Mouse (Mus musculus) cerebellum, postnatal 25 days (tissue): ENCODE data around the gene Atf3.

Experiments
- DNase-seq, 2 experiments: peaks; one replicate each; pipeline ENCODE4 v3.0.0; 2021; ENCODE audit warnings: mixed read lengths in 2 of 2

Gene Atf3

DNA sequence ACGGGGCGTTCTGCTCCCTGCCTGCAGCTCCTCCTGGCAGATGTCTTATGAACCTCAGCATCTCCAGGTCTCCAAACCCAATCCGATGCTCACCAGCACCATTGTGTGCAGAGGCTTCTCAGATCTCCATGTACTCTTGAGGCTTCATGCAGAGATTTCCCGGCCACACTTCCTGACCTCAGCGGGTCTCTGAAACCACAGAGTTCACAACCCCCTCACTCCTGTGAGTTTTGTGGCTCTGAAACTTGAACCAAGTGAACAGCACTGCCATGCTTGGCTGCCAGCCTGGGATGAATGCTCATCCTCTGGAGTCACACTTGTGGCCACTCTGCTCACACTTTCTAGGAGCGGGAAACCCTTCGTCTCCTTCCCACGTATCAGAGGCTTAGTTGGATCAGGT, 76.9 kb downstream of the Atf3 start:
- no peak for DNase-seq

DNA sequence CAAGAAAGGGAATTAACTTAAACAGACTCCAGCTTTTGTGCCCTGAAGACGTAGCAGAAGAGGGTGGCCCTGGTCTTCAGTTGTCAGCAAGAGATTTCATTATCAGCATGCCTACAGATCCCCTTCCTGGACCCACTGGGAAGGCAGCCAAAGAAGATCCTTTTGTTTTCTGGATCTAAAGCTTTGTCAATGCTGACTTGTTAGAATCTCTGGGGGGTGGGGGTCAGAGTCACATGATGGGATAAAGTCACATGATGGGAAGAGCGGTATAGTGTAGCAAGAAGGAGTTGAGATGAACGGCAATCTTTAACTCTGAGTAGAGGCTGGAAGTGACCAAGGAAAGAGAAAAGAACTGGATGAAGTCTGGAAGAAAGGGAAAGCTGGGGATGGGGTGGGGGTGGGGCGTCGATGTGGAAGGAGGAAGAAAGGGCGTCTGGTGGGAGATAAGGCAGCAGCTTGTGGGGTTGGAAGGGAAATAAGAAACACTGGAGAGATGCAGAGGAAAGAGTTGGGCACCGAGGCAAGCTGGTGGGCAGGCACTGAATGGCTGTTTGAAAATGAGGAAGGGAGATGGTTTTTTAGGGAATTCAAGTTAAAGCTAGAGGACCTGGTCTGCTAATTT, 78.9 kb downstream of the Atf3 start:
- DNase-seq = no peak

DNA sequence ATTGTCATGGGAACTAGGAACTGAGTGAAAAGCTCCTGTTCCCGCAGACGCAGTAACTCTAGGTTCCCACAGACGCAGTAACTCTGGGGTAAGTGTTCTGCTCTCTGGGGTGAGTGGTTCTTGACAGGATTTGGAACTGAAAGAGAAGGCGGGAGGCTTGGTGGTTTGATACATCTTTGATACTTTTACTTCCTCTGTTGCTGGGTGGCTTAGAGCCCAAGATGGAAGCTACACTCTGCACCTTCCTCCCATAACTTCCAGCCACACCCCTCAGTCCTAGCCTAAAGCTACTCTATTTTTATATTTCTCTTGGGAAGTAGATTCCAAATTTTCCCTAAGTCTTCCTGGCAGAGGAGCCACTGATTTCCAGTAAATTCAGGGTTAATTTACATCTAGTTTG, 79.4 kb downstream of the Atf3 start:
- DNase-seq = no peak

DNA sequence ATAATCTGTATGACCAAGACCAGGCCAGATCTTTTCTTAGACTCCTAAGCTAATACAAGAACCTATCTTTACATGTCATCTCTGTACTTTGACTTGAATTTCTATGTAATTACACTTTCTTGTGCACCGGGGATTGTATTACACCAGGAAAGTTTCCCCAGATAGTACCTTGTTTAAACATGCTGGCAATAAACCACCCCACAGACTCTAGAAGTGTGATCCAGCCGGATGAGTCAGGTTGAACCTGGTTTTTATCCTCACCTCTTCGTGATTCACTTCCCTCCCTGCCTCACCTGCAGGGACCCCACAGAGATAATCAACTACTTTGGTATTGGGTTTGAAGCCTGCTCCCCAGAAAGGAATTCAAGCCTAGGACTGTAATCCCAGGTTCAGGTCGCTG, 82.4 kb downstream of the Atf3 start:
- no peak for DNase-seq

DNA sequence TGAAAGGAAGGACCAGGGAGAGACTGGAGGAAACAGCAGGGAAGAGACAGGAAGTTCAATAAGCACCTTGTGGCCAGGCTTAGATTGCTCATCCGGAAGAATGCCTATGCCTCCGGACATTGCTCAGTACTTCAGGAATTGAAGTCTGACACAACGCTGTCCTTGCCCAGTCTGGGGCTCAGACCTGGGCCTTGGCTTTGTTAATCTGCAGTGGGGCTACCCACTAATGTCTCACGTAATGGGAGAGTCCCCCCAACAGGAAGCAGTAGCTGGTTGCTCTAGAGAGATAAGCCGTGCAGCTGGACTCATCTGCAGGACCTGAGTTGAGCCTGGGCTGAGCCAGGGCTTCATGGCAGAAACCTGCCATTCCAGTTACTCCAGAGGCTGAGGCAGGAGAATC, 84.9 kb downstream of the Atf3 start:
- no peak for DNase-seq

DNA sequence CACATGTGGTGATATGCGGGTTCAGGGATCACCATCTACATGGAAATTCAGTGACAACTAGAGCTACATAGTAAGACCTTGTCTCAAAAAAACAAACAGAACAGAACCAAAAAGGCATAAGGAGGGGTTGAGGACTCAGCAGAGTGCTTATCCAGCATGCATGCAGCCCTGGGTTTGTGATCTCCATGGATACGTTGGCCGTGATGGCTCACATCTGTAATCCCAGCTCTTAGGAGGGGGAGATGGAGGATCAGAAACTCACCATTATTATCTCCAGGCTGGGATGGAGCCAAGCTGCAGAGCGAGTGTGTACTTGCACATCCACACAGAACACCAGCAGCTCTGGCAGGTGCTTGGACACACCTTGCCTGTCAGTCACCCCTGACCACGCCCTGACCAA, 85.6 kb downstream of the Atf3 start:
- no peak for DNase-seq

DNA sequence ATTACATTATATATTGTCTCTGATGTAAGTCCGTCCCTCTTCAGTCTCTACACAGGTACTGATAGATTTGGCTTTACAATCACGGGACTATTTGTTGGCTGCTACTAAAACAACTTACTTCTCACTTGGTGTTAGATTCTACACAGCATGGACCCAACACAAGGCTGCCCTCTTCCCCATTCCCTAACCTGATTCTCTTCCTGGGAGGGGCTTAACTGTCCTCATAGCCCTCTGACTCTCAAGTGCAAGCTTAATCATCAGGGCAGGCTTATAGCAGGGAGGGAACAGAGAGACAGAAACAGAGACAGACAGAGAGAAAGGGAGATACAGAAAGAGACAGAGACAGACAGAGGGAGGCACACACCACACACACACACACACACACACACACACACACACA, 86.1 kb downstream of the Atf3 start:
- DNase-seq = no peak

DNA sequence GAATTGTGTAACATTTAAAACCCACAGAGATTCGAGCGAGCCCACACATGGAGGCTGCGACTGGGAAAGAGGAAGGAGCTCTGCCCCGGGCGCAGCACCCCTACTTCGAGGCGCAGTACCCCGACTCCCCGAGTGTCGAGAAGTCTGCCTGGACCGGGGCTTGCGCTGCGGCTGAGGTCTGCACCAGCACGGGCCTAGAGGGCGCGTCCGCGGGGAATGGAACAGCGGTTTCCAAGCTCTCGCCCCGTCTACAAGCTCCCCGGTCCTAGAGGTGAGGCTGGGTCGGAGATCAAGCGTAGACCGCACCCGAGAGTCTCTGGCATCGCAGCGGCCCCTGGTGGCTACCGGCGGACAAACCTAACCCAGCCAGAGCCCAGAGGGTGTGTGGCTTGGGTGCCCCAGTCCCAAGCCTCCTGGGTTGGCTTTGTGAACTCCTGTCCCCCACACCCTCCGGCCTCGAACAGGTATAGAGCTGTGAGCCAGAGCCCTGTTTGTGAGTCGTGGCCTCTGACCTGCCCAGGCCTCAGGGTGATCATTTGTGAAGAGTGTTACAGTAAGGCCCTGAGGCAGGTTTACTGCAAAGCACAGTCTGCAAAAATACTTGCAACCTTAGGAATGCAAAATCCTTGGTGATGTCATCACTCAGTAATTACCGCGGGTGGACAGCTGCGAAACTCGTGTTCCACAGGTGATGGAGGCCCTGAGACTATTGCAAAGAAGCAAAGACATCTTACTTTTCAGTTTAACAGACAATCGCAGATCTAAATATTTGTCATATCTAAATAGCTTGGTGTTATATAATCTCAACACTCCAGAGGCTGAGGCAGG, 91.8 kb downstream of the Atf3 start:
- peak; percentile 51 to 69 for DNase-seq

DNA sequence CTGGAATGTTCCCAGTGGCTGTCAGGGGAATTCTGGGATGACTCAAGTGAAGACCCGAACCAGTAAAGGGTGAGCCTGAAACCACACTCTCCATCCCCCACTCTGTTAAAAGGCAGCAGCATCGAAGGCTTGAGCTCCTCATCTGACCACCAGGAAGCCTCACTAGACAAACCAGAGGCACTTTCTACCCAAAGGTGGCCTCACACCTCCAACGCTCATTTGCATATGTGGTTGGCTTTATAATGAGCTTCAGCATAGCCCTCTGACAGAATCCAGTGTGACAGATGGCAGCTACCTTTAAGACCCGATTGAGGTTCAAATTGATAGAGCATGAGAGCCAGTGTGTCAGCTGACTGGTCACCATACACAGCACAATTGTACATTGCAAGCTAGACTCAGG, 93.6 kb downstream of the Atf3 start:
- no peak for DNase-seq

DNA sequence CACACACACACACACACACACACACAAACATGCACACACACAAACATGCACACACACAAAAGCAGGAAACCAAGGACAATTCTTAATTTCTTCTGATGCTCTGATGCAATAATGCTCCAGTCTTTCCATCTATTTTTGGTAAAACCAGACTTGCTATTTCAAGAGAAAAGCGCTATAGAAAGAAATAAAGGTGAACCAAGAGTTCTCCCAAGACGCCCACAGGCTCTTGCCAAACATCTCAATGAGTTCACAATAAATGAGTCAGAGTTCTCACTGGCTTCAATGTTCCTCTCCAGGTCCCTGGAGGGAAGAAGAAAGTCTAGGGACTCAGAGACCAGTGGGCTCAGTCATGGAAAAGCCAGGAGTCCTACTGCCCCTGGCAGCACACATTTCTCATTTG, 94.1 kb downstream of the Atf3 start:
- no peak for DNase-seq

DNA sequence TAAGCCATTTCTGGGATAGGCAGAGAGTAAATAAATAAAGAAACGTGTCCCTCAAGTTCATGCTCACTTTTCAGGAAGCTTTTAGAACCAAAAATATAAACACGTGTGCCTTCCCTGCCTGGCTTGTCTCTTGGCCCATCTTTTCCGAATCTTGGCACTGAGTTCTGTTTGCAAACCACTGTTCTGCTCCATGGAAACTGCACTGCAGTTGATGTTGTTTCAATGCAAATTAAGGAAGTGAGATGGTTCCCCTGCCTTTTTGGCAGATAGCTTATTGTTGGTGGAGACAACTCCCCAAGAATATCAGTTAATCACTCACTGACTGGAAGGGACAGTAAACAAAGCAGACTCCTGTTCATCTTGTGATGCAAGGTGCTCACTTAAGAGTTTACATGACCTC, 95.1 kb downstream of the Atf3 start:
- no peak for DNase-seq
